12 mouse cellular contexts compared by ENCODE assay signal in the genomic region with DNA sequence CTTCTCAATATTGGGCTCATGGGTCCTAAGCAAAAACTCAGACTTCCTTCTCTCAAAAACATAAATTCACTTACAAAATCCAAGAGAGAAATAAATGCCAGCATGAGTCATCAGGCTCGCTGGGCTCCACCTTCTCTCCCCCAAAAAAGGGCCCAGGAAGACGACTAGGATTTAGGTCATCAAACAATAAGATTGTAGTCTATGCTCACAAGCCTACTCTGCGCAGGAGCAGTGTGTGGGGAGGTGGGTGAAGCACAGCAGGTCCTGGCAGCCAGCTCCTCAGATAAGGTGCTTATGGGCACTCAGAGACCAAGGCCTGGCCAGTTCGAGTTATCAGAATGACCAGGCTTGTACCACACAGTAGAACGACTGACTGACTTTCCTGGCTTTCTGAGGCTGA. TPM values are rescaled to one million over a fixed set of nuclear protein-coding genes. Genes with fewer than 3 reads are reported as not detected.
A peak's percentile ranks its signal among the peaks of the same experiment; 100 is the strongest.
DNase-seq lines count a peak whose midpoint lies in the region; ATAC-seq and TF ChIP-seq lines count a peak whose summit lies in the region.
"Had no signal": no experiment of that assay in that cellular context is flagged by ENCODE, and none has a peak within 500 bp of the region (broad histone marks: within the 10 kb centered on the region; RNA-seq: fewer than 3 reads in every experiment).

No protein-coding gene starts in this region.

- H3K27ac ChIP-seq in layer of hippocampus, adult 2 months: peak overlapping the region; percentile 87
- H3K27ac ChIP-seq: midbrain, embryonic 12.5 days had no signal

- TF ChIP-seq CTCF in layer of hippocampus, adult 2 months (conservative IDR thresholded peaks at IDR 0.05): no peak

- ATAC-seq in megakaryocyte-erythroid progenitor cell, adult 5-6 weeks (replicated peaks; ENCODE audit: low FRiP score, low TSS enrichment, poor library complexity, severe bottlenecking): 0 out of 2 replicates have a peak, but pooled peaks have one; percentile 20

- H3K4me3 ChIP-seq in layer of hippocampus, adult 2 months: no peak overlapping the region
- H3K4me3 ChIP-seq: midbrain, embryonic 12.5 days had no signal

- DNase-seq in layer of hippocampus, adult 2 months (ENCODE audit: low spot score in 2 of 2): no peak
- DNase-seq in layer of hippocampus, adult 9-11 months: no peak
- peak; percentile 54 for DNase-seq in adipocyte (ENCODE audit: low spot score)
- peak; percentile 40 for DNase-seq in fibroblast of lung, adult 2 months (ENCODE audit: low read depth)
- DNase-seq in ovary, postnatal 14 days (ENCODE audit: low spot score): no peak
- DNase-seq in cerebellum, postnatal 10 days: no peak
- no peak for DNase-seq in ovary, postnatal 36 days (ENCODE audit: low spot score)

RNA-seq across cellular contexts. Expression of a gene that starts 6.7 kb away (rescaled TPM):
- not detected for total RNA-seq in layer of hippocampus, adult 2 months (2021)
- total RNA-seq in megakaryocyte-erythroid progenitor cell, adult 5-6 weeks (2014; fragmentation: Nextera tagmentation): not detected in 2 replicates
- not detected in 2 replicates for total RNA-seq in megakaryocyte-erythroid progenitor cell, adult 5-6 weeks (2017)
- total RNA-seq: common myeloid progenitor, adult 5-6 weeks; gastrocnemius, adult 8-10 months; layer of hippocampus, adult 18-20 months had no signal

RNA-seq across cellular contexts. Expression of a gene that starts 8.1 kb away (rescaled TPM):
- 10 to 100 TPM; 55.4 to 57.8 TPM for total RNA-seq in layer of hippocampus, adult 2 months (2021)
- 60.8 and 61.6 TPM in 2 replicates for total RNA-seq in megakaryocyte-erythroid progenitor cell, adult 5-6 weeks (2014; fragmentation: Nextera tagmentation)
- total RNA-seq in megakaryocyte-erythroid progenitor cell, adult 5-6 weeks (2017): 15.2 and 30.5 TPM in 2 replicates

RNA-seq across cellular contexts. Expression of a gene that starts 16.3 kb away (rescaled TPM):
- total RNA-seq in layer of hippocampus, adult 2 months (2021): 1 to 10 TPM; 1.6 to 2.3 TPM
- total RNA-seq in megakaryocyte-erythroid progenitor cell, adult 5-6 weeks (2014; fragmentation: Nextera tagmentation): 14.2 and 16.4 TPM in 2 replicates
- total RNA-seq in megakaryocyte-erythroid progenitor cell, adult 5-6 weeks (2017): 11.8 and 12.9 TPM in 2 replicates

RNA-seq across cellular contexts. Expression of a gene that starts 17.7 kb away (rescaled TPM):
- total RNA-seq in layer of hippocampus, adult 2 months (2021): 100 to 1,000 TPM; 137 to 148 TPM
- 77.5 and 147 TPM in 2 replicates for total RNA-seq in megakaryocyte-erythroid progenitor cell, adult 5-6 weeks (2014; fragmentation: Nextera tagmentation)
- 81.5 and 95.4 TPM in 2 replicates for total RNA-seq in megakaryocyte-erythroid progenitor cell, adult 5-6 weeks (2017)

RNA-seq across cellular contexts. Expression of a gene that starts 28.1 kb away (rescaled TPM):
- under 1 TPM; 0.20 to 0.67 TPM for total RNA-seq in layer of hippocampus, adult 2 months (2021)
- not detected in 2 replicates for total RNA-seq in megakaryocyte-erythroid progenitor cell, adult 5-6 weeks (2014; fragmentation: Nextera tagmentation)
- total RNA-seq in megakaryocyte-erythroid progenitor cell, adult 5-6 weeks (2017): not detected in 2 replicates
- total RNA-seq: common myeloid progenitor, adult 5-6 weeks had no signal

Comparison
In these comparisons a context has a peak if more than half of its experiments do, and no peak if none do; other contexts are left out.
1. DNase-seq: peak in adipocyte (single experiment) and fibroblast of lung, adult 2 months (single experiment); none in layer of hippocampus, adult 2 months (0 of 2), layer of hippocampus, adult 9-11 months (single experiment), ovary, postnatal 14 days (single experiment), cerebellum, postnatal 10 days (0 of 2) and ovary, postnatal 36 days (single experiment).